Mouse (Mus musculus): ENCODE data around the gene S1pr1.

Gene S1pr1

GRCm38 (mm10) chr3:115714671-115715651, at the start of gene S1pr1:
Gene S1pr1 (minus strand): TSS chr3:115715072.
- DNase-seq = peak; percentile 83

GRCm38 (mm10) chr3:115763292-115763691, 48.4 kb upstream of the S1pr1 start:
- DNase-seq = peak; percentile 35

DNA sequence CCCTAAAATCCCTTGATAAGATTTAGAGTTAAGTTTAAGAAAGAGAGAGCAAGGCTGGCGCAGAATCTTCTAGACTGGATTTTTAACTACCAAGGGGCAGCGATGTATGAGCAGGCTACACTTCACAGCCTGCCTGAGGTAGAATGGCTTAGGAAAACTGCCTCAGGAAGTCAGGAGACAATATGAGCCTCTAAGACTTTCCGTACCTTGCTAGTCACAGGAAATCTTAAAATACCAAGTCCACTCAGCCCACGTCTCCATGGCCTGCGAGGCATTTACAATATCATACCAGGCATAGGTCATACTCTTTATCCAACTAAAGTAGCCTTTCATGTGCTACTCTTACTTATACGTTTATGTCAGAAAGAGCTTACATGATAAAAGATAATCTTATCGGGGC, 48.0 kb upstream of the S1pr1 start:
- DNase-seq = peak; percentile 13

GRCm38 (mm10) chr3:115759659-115760058, 44.8 kb upstream of the S1pr1 start:
- DNase-seq = no peak

DNA sequence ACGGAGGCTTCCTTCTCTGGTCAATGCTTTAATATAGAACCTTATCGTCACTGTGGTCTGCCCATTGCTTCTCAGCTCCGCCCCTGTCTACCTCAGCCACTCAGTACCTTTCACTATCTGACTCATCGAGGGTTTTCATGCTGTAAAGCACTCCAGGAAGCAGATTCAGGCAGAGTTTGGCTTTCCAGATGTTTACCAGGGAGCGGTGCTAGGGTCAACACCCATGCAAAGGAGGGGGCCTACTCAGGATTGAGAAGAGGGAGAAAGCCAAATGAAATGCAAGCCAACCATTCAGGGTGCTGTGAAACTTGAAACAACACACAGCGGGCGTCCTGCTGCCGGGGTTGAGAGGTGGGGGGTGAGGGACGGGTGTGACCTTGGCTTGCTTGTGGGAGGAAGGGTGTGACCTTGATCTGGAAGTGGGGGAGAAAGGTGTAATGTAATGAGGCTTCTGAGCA, 43.6 kb upstream of the S1pr1 start:
- no peak for DNase-seq

- DNase-seq = no peak
Measured at GRCm38 (mm10) chr3:115754466-115754865, 39.6 kb upstream of the S1pr1 start.

GRCm38 (mm10) chr3:115750369-115750768, 35.5 kb upstream of the S1pr1 start:
- no peak for DNase-seq

DNA sequence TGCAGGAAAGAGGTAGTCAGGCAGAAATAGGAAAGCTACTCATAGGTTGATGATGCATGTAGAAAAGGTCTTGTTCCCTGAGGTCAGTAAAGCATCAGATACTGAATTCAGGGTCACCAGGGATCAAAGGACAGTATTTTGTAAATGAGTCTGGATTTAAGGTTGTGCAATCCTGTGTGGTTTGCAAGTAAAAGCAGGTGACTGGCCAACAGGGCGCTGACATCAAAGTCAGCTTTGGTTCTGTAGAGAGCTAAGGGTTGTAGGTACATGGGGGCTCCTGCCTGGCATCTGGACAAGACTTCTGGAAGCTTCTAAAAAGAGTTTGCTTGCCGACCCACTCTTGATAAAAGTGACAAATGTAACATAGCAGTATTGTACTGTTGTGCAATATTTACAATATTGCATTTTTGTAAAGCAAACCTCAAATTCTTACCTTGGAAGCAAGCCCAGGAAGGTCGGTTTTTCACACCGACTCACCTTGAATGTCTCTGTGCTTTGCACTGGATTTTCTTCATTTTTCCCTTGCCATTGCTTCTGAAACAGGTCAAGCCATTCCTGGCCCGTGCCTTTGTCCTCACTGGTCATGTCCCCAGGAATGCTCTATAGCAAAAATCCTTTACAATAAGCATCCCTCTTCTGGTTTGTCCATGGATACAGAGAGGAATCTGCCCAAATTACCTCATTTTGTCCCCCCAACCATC, 33.6 kb upstream of the S1pr1 start:
- no peak for DNase-seq

DNA sequence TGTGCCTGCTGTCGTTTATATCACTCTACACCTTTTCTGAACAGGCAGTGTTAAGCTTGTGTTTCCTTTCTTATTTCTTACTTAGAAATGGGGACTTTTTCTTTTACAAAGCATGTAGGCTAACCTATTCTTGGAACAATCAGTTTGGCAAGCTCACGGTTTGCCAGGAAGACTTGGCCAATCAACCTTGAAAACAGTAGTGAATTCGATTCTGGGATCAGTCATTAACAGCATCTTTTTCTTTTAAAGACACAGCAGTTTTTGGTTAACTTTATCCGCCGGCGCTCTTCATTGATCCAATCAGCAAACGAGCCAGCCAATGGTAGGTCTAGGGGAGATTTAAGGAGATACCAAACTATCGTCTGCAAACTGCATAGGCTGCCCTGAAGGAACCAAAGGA, 31.6 kb upstream of the S1pr1 start:
- DNase-seq = no peak

DNA sequence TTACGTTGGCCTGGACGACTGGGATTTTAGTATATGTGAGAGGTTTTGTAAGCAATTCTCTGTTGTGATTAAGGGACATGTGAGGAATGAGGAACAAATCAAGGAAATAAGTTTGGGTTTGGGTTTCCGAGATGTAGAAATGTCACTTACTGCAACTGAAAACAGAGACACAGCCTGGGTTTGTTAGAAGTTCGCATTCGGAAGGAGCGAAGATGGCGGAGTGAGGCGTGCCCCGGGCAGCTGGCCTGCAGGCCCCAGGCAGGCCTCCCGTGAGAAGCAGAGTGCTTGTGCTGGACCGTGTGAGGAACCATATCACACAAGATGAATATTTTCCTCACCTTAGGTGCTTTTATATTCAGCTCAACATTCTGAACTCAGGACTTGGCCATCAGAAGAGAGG, 30.2 kb upstream of the S1pr1 start:
- no peak for DNase-seq

GRCm38 (mm10) chr3:115738524-115738923, 23.7 kb upstream of the S1pr1 start:
- DNase-seq = no peak

DNA sequence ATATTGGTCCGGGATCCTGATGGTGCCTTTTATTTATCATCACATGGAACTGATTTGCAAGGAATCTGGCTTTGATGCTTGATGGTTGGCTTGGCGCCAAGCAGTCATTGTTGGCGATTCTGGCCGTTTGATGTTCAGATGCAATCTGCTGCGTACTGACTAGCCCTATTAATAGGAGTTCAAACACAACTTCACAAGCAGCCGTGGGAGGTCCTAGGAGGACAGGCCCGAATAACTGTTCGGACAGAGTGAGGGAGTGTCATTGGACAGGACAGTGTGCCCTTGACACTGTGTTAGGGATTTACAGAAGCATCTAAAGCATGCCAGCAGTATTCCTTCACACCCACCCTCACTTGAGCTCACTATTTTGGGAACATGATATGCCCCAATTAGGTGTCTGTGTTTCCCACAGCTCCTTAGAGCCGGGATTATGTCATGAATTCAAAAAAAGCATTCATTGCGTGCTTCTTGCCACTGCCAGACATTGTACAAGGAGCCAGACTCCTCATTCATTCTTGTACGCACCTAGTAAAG, 23.0 kb upstream of the S1pr1 start:
- DNase-seq = peak; percentile 22

DNA sequence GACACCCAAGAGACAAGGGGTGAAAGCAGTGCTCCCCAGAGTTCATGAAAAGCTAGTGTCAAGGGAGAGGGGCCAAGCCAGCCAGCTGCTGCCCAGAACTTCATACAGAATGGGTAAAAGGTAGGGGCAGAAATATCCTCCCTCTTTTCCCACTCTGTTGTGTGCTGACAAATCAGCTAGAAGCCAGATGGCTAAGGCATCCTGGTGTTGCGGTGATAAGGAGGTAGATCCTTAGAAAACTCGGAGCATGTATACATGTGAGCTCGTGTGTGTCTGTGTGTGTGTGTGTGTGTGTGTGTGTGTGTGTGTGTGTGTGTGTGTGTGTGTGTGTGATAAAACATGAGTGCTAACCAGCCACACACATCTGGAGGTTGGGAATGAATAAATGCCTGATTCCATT, 20.7 kb upstream of the S1pr1 start:
- DNase-seq = no peak

- no peak for DNase-seq
Measured at GRCm38 (mm10) chr3:115734841-115735240, 20.0 kb upstream of the S1pr1 start.

GRCm38 (mm10) chr3:115730336-115730735, 15.5 kb upstream of the S1pr1 start:
- no peak for DNase-seq

GRCm38 (mm10) chr3:115729187-115729586, 14.3 kb upstream of the S1pr1 start:
- DNase-seq = no peak

DNA sequence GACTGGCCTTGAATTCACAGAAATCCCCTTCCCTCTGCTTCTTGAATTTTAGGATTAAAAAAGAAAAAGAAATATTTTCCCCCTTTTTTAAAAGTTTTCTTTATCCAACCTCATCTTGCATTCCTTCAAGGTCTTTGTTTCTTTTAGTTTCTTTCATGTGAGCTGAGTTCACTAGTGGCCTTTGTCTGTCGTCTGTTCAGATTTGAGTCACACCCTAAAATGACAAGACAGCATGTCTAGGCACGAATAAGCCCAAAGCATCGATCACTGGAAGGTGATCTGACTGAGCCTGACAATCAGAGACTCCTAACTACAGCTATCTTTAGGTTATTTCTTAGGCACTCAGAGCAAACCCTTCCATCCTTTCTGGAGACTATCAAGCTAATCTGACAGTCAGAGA, 13.3 kb upstream of the S1pr1 start:
- DNase-seq = no peak

GRCm38 (mm10) chr3:115718886-115719285, 4.0 kb upstream of the S1pr1 start:
- DNase-seq = no peak

GRCm38 (mm10) chr3:115715900-115716515, 1.1 kb upstream of the S1pr1 start:
- no peak for DNase-seq

- peak; percentile 19 for DNase-seq
Measured at GRCm38 (mm10) chr3:115714049-115714435, 830 bp downstream of the S1pr1 start.

DNA sequence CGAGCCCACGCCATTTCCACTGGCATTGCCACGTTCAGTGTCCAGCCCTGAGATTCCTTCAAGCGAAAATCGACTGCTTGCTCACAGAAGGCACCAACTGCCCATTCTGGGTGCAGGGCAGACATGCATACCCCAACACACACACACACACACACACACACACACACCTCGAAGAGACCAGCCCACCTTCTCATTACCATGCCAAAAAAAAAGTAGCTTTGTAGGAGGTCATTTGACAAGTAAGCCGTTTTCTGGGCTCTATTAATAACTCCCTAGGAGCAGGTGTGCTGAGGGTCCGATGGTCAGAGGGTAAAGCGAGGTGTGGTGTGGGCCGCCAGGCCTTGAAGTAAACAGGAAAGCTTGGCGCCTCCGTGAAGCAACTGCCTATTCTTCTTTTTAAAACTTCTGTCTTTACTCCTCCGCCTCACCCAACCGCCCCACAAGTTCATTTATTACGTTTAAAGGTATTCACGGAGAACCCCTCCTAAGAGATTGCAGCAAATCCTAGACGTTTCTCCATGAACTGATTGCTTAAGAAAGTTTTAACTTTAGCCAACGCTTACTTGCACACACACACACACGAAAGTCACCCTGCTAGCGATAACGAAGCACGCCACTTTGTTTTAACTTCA, 1.3 kb downstream of the S1pr1 start:
- peak; percentile 18 for DNase-seq

DNA sequence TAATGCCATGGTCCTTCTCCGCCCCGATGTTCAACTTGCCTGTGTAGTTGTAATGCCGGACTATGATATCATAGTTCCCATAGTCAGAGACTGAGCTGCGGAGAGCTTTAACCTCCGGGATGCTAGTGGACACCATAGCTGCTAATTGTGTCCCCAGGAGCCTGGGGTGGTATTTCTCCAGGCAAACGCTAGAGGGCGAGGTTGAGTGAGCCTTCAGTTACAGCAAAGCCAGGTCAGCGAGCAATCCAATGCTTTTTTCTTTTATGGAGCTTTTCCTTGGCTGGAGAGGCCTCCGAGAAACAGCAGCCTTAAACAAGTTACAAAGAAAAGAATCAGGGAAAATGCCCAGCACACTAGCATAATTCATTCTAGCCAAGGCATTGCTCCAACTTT, 2.1 kb downstream of the S1pr1 start:
- DNase-seq = peak; percentile 83

Data from kidney, postnatal 10 days (tissue).